Mouse (Mus musculus) forebrain, embryonic 15.5 days (tissue): ENCODE data around the gene Abhd12b. TPM values are rescaled to one million over a fixed set of nuclear protein-coding genes. Genes with fewer than 3 reads are reported as not detected.
A peak's percentile ranks its signal among the peaks of the same experiment; 100 is the strongest.

ENCODE experiments used
- ATAC-seq: fragments of 200-750 bp; cut with Nextera tagmentation; replicated peaks from 2 replicates; pipeline ENCODE4 v1.8.0; 2017; ENCODE audit warnings: mild to moderate bottlenecking, moderate TSS enrichment, moderate library complexity
- H3K27ac ChIP-seq: fragments of 300-500 bp; sonication (generic); replicated peaks from 2 replicates; pipeline ENCODE4 v1.5.1; 2015; ENCODE audit warnings: mild to moderate bottlenecking, inconsistent platforms
- H3K27me3 ChIP-seq: fragments of 300-500 bp; sonication (generic); 2 replicates; pipeline ENCODE4 v1.6.1; 2015; ENCODE audit warnings: inconsistent platforms
- H3K36me3 ChIP-seq: fragments of 300-500 bp; sonication (generic); 2 replicates; pipeline ENCODE4 v1.6.1; 2015; ENCODE audit warnings: mild to moderate bottlenecking, inconsistent platforms
- H3K4me1 ChIP-seq: fragments of 300-500 bp; sonication (generic); 2 replicates; pipeline ENCODE4 v1.6.1; 2015; ENCODE audit warnings: inconsistent platforms
- H3K4me2 ChIP-seq: fragments of 300-500 bp; sonication (generic); replicated peaks from 2 replicates; pipeline ENCODE4 v1.6.1; 2015; ENCODE audit warnings: mild to moderate bottlenecking, inconsistent platforms
- H3K4me3 ChIP-seq: fragments of 300-500 bp; sonication (generic); 2 replicates; pipeline ENCODE4 v1.5.1; 2015; ENCODE audit warnings: mild to moderate bottlenecking, inconsistent platforms
- H3K9ac ChIP-seq: fragments of 300-500 bp; sonication (generic); replicated peaks from 2 replicates; pipeline ENCODE4 v1.6.1; 2015; ENCODE audit warnings: mild to moderate bottlenecking, inconsistent platforms
- H3K9me3 ChIP-seq: fragments of 300-500 bp; sonication (generic); 2 replicates; pipeline ENCODE4 v1.6.1; 2016; ENCODE audit warnings: inconsistent platforms
- WGBS: fragments of 180-500 bp; shearing (Covaris S2); methylation state at CpG from one replicate; pipeline ENCODE4 v1.1.7; 2015; ENCODE audit warnings: mixed read lengths; 5-methylcytosine and 5-hydroxymethylcytosine counted together
- polyA plus RNA-seq: library from polyadenylated mRNA; unstranded; fragments of >200 nt; fragmentation: Nextera tagmentation; extraction: Ambion mirVana; gene quantifications from 2 replicates; pipeline ENCODE4 v1.2.1, GENCODE M21; 2015

Abhd12b gene
- polyA plus RNA-seq, result not detected in 2 replicates

DNA sequence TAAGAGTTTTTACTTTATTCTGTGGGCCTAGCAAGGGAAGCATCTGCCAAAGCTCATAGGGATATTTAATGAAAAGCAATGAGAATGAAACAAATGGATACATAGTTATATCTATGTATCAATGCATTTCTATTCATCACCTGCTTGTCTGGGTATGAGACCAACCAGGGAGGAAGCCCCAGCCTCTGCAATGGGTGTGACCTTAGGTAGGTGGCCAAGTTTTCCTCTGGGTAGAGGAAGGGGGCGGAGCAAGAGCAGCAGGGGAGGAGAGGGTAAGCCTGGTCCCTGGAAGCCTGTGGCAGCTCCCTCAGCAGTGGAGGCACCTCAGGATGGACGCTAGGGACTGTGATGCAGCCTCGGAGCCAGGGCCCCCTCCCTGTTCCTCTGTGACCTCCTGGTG, at the start of gene Abhd12b:
TSS of gene Abhd12b (plus strand) at position 301 of the 400 bp plus-strand sequence.
- no peak within 1 kb of the TSS for H3K4me2 ChIP-seq
- H3K9me3 ChIP-seq, result no peaks in the 10 kb centered on the region
- H3K27me3 ChIP-seq, result no peaks in the 10 kb centered on the region
- no peak within 1 kb of the TSS for H3K4me3 ChIP-seq
- no peak within 1 kb of the TSS for H3K9ac ChIP-seq
- H3K36me3 ChIP-seq, result no peaks in the 10 kb centered on the region
- H3K27ac ChIP-seq, result no peak within 1 kb of the TSS
- H3K4me1 ChIP-seq, result peaks cover 2% of the 10 kb centered on the region
- WGBS, result 56% methylated on average over 3 of the region's 3 CpGs
- ATAC-seq, result no peak

- no peak for ATAC-seq
- Histone ChIP-seq H3K27ac (no peak overlapping the region), H3K4me2 (no peak overlapping the region), H3K4me1 (peaks cover 58% of the 10 kb centered on the region), H3K9ac (no peak overlapping the region), H3K4me3 (no peak overlapping the region), H3K36me3 (no peaks in the 10 kb centered on the region), H3K9me3 (no peaks in the 10 kb centered on the region), H3K27me3 (no peaks in the 10 kb centered on the region)
- 33% methylated on average over 4 of the region's 4 CpGs for WGBS
Observed at GRCm38 (mm10) chr12:70104199-70104598, 49.7 kb upstream of the Abhd12b start.

DNA sequence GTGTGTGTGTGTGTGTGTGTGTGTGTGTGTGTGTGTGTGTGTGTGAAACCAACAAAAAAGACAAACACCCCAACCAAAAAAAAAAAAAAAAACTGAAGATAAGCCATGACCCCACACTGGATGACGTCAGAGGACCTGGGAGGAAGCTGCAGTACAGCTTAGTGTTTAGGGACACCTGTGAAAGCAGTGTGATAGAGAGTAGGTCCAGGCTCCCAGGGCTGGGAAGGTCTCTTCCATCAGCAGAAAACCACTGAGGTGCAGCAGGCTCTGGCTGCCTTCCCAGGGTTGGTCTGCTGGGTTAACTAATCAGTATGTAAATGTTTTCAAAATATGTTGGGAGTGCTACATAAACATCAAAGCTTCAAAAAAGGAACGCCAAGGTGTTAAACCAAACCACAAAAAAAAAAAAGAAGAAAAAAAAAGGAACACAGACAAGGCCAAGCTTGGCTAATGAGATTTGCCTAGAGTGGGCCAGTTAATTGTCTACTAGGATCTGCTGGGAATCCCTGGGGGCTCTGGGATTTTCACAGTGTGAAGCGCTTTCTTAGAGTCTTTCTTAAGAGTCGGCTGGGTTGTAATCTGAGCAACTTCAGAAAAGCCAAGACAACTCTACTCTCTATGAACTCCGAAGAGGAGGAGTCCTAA, 49.0 kb upstream of the Abhd12b start:
- H3K4me3 ChIP-seq, result no peak overlapping the region
- no peaks in the 10 kb centered on the region for H3K27me3 ChIP-seq
- no peak overlapping the region for H3K4me2 ChIP-seq
- H3K36me3 ChIP-seq, result no peaks in the 10 kb centered on the region
- no peaks in the 10 kb centered on the region for H3K9me3 ChIP-seq
- 12% methylated on average over 5 of the region's 5 CpGs for WGBS
- peaks cover 65% of the 10 kb centered on the region for H3K4me1 ChIP-seq
- no peak overlapping the region for H3K27ac ChIP-seq
- no peak overlapping the region for H3K9ac ChIP-seq
- ATAC-seq, result no peak

GRCm38 (mm10) chr12:70105885-70106284, 48.1 kb upstream of the Abhd12b start:
- Histone ChIP-seq H3K9ac (no peak overlapping the region), H3K4me1 (peaks cover 75% of the 10 kb centered on the region), H3K36me3 (no peaks in the 10 kb centered on the region), H3K4me2 (peak overlapping the region; percentile 78), H3K9me3 (no peaks in the 10 kb centered on the region), H3K27ac (peak overlapping the region; percentile 62), H3K27me3 (no peaks in the 10 kb centered on the region), H3K4me3 (peak overlapping the region; percentile 12; the same call in 1 of the 2 replicates)
- WGBS, result 33% methylated on average over 6 of the region's 6 CpGs
- no peak for ATAC-seq

GRCm38 (mm10) chr12:70106508-70106907, 47.4 kb upstream of the Abhd12b start:
- Histone ChIP-seq H3K9me3 (no peaks in the 10 kb centered on the region), H3K27ac (peak overlapping the region; percentile 62), H3K27me3 (no peaks in the 10 kb centered on the region), H3K9ac (no peak overlapping the region), H3K4me3 (peak overlapping the region; percentile 12; the same call in 1 of the 2 replicates), H3K36me3 (no peaks in the 10 kb centered on the region), H3K4me2 (peak overlapping the region; percentile 78), H3K4me1 (peaks cover 77% of the 10 kb centered on the region)
- no peak for ATAC-seq
- 43% methylated on average over 9 of the region's 9 CpGs for WGBS

- 12% methylated on average over 2 of the region's 2 CpGs for WGBS
- Histone ChIP-seq H3K9me3 (no peaks in the 10 kb centered on the region), H3K4me1 (peaks cover 78% of the 10 kb centered on the region), H3K27me3 (no peaks in the 10 kb centered on the region), H3K36me3 (no peaks in the 10 kb centered on the region), H3K4me2 (peak overlapping the region; percentile 78), H3K27ac (peak overlapping the region; percentile 36), H3K4me3 (peak overlapping the region; percentile 21), H3K9ac (no peak overlapping the region)
- ATAC-seq, result peak; percentile 49
Observed at GRCm38 (mm10) chr12:70108104-70108503, 45.8 kb upstream of the Abhd12b start.

- H3K36me3 ChIP-seq, result no peaks in the 10 kb centered on the region
- H3K4me3 ChIP-seq, result peak overlapping the region; percentile 82
- peak overlapping the region; percentile 78 for H3K4me2 ChIP-seq
- peak overlapping the region; percentile 88 for H3K9ac ChIP-seq
- no peak for ATAC-seq
- WGBS, result 44% methylated on average over 6 of the region's 6 CpGs
- H3K27ac ChIP-seq, result peak overlapping the region; percentile 91
- no peaks in the 10 kb centered on the region for H3K27me3 ChIP-seq
- H3K9me3 ChIP-seq, result no peaks in the 10 kb centered on the region
- H3K4me1 ChIP-seq, result peaks cover 61% of the 10 kb centered on the region
Observed at GRCm38 (mm10) chr12:70109921-70110320, 44.0 kb upstream of the Abhd12b start.

DNA sequence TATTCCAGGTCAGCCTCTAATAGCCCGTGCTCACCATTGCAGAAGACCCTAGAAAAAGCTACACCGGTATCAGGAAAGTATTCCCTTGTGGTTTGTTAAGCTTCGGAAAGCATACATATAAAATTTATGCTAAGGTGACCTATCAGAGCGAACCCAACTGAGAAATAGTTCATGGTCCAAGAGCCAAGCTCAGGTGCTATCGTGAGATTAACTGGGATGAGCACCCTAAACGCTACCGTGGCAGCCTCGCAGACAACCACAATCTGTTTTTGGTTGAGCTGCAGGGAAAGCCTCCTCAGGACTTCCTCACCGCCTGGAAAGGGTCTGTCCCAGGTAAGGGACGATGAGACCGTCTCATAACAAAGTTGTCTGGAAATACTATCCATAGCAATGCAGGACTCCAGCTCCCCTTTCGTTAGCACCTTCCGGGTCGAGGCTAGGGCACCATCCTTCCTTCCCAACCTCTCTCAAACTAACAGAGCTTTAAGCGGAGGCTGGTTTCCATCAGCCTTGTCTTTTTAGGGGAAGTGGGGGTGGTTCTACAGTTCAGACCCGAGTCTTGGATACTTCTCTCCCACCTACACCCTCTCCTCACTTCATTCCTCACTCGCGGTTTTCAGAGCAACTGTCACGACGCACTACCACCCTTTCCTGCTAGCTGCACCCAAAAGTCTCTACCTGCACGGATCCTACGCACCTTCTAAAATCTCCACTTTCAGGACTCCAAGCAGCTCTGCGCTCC, 43.4 kb upstream of the Abhd12b start:
- H3K4me3 ChIP-seq, result peak overlapping the region; percentile 82
- no peaks in the 10 kb centered on the region for H3K36me3 ChIP-seq
- H3K27ac ChIP-seq, result peak overlapping the region; percentile 91
- H3K9me3 ChIP-seq, result no peaks in the 10 kb centered on the region
- 12% methylated on average over 23 of the region's 23 CpGs for WGBS
- H3K4me1 ChIP-seq, result peaks cover 55% of the 10 kb centered on the region
- no peak for ATAC-seq
- no peaks in the 10 kb centered on the region for H3K27me3 ChIP-seq
- peak overlapping the region; percentile 78 for H3K4me2 ChIP-seq
- H3K9ac ChIP-seq, result peak overlapping the region; percentile 88

DNA sequence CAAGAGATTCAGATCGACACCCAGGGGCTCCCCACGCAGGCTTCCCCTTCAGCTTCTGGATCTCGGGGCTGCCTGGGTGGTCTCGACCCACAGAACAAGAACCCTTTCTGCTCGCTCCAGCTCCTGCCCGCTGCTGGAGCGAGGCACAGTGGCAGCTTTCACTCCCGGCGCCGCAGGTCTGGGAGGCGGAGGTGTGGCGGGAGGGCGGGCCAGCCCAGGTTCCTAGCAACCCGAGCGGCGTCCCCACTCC, 42.9 kb upstream of the Abhd12b start:
- Histone ChIP-seq H3K4me1 (peaks cover 51% of the 10 kb centered on the region), H3K27me3 (no peaks in the 10 kb centered on the region), H3K36me3 (no peaks in the 10 kb centered on the region), H3K9me3 (no peaks in the 10 kb centered on the region), H3K4me2 (peak overlapping the region; percentile 78), H3K4me3 (peak overlapping the region; percentile 82), H3K27ac (peak overlapping the region; percentile 91), H3K9ac (peak overlapping the region; percentile 88)
- WGBS, result 2% methylated on average over 16 of the region's 16 CpGs
- ATAC-seq, result peak; percentile 55; the same call in 1 of the 2 replicates

- peaks cover 46% of the 10 kb centered on the region for H3K4me1 ChIP-seq
- H3K27me3 ChIP-seq, result no peaks in the 10 kb centered on the region
- H3K9ac ChIP-seq, result peak overlapping the region; percentile 88
- peak overlapping the region; percentile 91 for H3K27ac ChIP-seq
- H3K36me3 ChIP-seq, result no peaks in the 10 kb centered on the region
- H3K4me2 ChIP-seq, result peak overlapping the region; percentile 78
- peak overlapping the region; percentile 82 for H3K4me3 ChIP-seq
- WGBS, result under 1% methylated on average over 94 of the region's 101 CpGs
- H3K9me3 ChIP-seq, result no peaks in the 10 kb centered on the region
- ATAC-seq, result peak; percentile 84
Observed at GRCm38 (mm10) chr12:70111367-70112089, 42.4 kb upstream of the Abhd12b start.

GRCm38 (mm10) chr12:70112090-70112383, 41.9 kb upstream of the Abhd12b start:
- Histone ChIP-seq H3K27me3 (no peaks in the 10 kb centered on the region), H3K4me1 (peaks cover 41% of the 10 kb centered on the region), H3K4me2 (peak overlapping the region; percentile 78), H3K36me3 (no peaks in the 10 kb centered on the region), H3K4me3 (peak overlapping the region; percentile 82), H3K9me3 (no peaks in the 10 kb centered on the region), H3K27ac (peak overlapping the region; percentile 91), H3K9ac (peak overlapping the region; percentile 88)
- no peak for ATAC-seq
- WGBS, result 7% methylated on average over 12 of the region's 16 CpGs

DNA sequence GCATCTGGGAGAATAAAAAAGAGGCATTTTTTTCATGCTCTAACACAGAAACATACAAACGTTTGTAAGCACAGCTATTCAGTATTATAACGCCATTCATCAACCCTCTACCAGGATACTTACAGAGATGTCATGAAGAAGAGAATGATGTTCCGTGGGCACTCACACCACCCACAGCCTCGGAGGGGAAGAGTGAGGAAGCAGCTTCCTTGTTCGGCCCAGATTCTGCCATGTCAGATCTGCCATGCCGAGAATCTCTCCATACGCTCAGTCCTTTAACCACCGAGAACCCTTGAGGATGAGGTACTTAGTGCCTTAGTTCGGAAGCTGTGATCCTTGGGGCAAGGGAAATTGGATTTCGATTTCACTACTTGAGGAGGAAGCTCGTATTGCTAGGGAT, 40.6 kb upstream of the Abhd12b start, which contains the start of gene Nin:
TSS of gene Nin (minus strand) at position 367 of the 400 bp plus-strand sequence.
- Histone ChIP-seq H3K36me3 (no peaks in the 10 kb centered on the region), H3K4me2 (peak within 1 kb of the TSS; percentile 78; the same call in 1 of the 2 replicates), H3K27me3 (no peaks in the 10 kb centered on the region), H3K4me3 (peak within 1 kb of the TSS; percentile 82), H3K27ac (peak within 1 kb of the TSS; percentile 91), H3K9me3 (no peaks in the 10 kb centered on the region), H3K9ac (peak within 1 kb of the TSS; percentile 88; the same call in 1 of the 2 replicates), H3K4me1 (peaks cover 29% of the 10 kb centered on the region)
- WGBS, result 56% methylated on average over 11 of the region's 11 CpGs
- ATAC-seq, result no peak
